Mouse (Mus musculus): ENCODE data around the gene Pxylp1. TPM values are rescaled to one million over a fixed set of nuclear protein-coding genes. Genes with fewer than 3 reads are reported as not detected.

Gene Pxylp1
- total RNA-seq, 2 experiments from 2014 or later: 16.6 to 27.1 TPM

- ATAC-seq (replicated peaks; ENCODE audit: low FRiP score, poor library complexity, severe bottlenecking): no peak
Measured at GRCm38 (mm10) chr9:96891341-96892330, 833 bp downstream of the Pxylp1 start.

- no peak for ATAC-seq (replicated peaks; ENCODE audit: low FRiP score, poor library complexity, severe bottlenecking)
Measured at GRCm38 (mm10) chr9:96890756-96891155, 1.7 kb downstream of the Pxylp1 start.

GRCm38 (mm10) chr9:96890266-96890665 is 2.2 kb downstream of the Pxylp1 start:
- ATAC-seq (replicated peaks; ENCODE audit: low FRiP score, poor library complexity, severe bottlenecking): no peak

- peak; percentile 36; the same call in 1 of the 2 replicates for ATAC-seq (replicated peaks; ENCODE audit: low FRiP score, poor library complexity, severe bottlenecking)
Measured at GRCm38 (mm10) chr9:96889345-96890021, 3.0 kb downstream of the Pxylp1 start.

- 0 out of 2 replicates have a peak, but pooled peaks have one; percentile 32 for ATAC-seq (replicated peaks; ENCODE audit: low FRiP score, poor library complexity, severe bottlenecking)
Measured at GRCm38 (mm10) chr9:96888742-96889344, 3.6 kb downstream of the Pxylp1 start.

GRCm38 (mm10) chr9:96887954-96888353 is 4.5 kb downstream of the Pxylp1 start:
- no peak for ATAC-seq (replicated peaks; ENCODE audit: low FRiP score, poor library complexity, severe bottlenecking)

GRCm38 (mm10) chr9:96887492-96887891 is 5.0 kb downstream of the Pxylp1 start:
- ATAC-seq (replicated peaks; ENCODE audit: low FRiP score, poor library complexity, severe bottlenecking): no peak

GRCm38 (mm10) chr9:96885781-96886180 is 6.7 kb downstream of the Pxylp1 start:
- no peak for ATAC-seq (replicated peaks; ENCODE audit: low FRiP score, poor library complexity, severe bottlenecking)

GRCm38 (mm10) chr9:96882496-96883265 is 9.8 kb downstream of the Pxylp1 start:
- no peak for ATAC-seq (replicated peaks; ENCODE audit: low FRiP score, poor library complexity, severe bottlenecking)

GRCm38 (mm10) chr9:96881901-96882300 is 10.6 kb downstream of the Pxylp1 start:
- no peak for ATAC-seq (replicated peaks; ENCODE audit: low FRiP score, poor library complexity, severe bottlenecking)

GRCm38 (mm10) chr9:96879024-96879423 is 13.4 kb downstream of the Pxylp1 start:
- ATAC-seq (replicated peaks; ENCODE audit: low FRiP score, poor library complexity, severe bottlenecking): no peak

- no peak for ATAC-seq (replicated peaks; ENCODE audit: low FRiP score, poor library complexity, severe bottlenecking)
Measured at GRCm38 (mm10) chr9:96878464-96878863, 14.0 kb downstream of the Pxylp1 start.

GRCm38 (mm10) chr9:96875704-96876103 is 16.8 kb downstream of the Pxylp1 start:
- ATAC-seq (replicated peaks; ENCODE audit: low FRiP score, poor library complexity, severe bottlenecking): no peak

- ATAC-seq (replicated peaks; ENCODE audit: low FRiP score, poor library complexity, severe bottlenecking): no peak
Measured at GRCm38 (mm10) chr9:96873082-96873481, 19.4 kb downstream of the Pxylp1 start.

- no peak for ATAC-seq (replicated peaks; ENCODE audit: low FRiP score, poor library complexity, severe bottlenecking)
Measured at GRCm38 (mm10) chr9:96870104-96870503, 22.4 kb downstream of the Pxylp1 start.

GRCm38 (mm10) chr9:96869542-96869941 is 22.9 kb downstream of the Pxylp1 start:
- ATAC-seq (replicated peaks; ENCODE audit: low FRiP score, poor library complexity, severe bottlenecking): no peak

GRCm38 (mm10) chr9:96868546-96868945 is 23.9 kb downstream of the Pxylp1 start:
- no peak for ATAC-seq (replicated peaks; ENCODE audit: low FRiP score, poor library complexity, severe bottlenecking)

GRCm38 (mm10) chr9:96867165-96867564 is 25.3 kb downstream of the Pxylp1 start:
- ATAC-seq (replicated peaks; ENCODE audit: low FRiP score, poor library complexity, severe bottlenecking): no peak

- ATAC-seq (replicated peaks; ENCODE audit: low FRiP score, poor library complexity, severe bottlenecking): no peak
Measured at GRCm38 (mm10) chr9:96866196-96866595, 26.3 kb downstream of the Pxylp1 start.
